Mouse (Mus musculus): ENCODE measurements around the gene 2610507B11Rik. TPM values are rescaled to one million over a fixed set of nuclear protein-coding genes. Genes with fewer than 3 reads are reported as not detected.

The 2610507B11Rik gene
- polyA plus RNA-seq (2017; shearing (Covaris generic)), result 57.3 TPM

DNA sequence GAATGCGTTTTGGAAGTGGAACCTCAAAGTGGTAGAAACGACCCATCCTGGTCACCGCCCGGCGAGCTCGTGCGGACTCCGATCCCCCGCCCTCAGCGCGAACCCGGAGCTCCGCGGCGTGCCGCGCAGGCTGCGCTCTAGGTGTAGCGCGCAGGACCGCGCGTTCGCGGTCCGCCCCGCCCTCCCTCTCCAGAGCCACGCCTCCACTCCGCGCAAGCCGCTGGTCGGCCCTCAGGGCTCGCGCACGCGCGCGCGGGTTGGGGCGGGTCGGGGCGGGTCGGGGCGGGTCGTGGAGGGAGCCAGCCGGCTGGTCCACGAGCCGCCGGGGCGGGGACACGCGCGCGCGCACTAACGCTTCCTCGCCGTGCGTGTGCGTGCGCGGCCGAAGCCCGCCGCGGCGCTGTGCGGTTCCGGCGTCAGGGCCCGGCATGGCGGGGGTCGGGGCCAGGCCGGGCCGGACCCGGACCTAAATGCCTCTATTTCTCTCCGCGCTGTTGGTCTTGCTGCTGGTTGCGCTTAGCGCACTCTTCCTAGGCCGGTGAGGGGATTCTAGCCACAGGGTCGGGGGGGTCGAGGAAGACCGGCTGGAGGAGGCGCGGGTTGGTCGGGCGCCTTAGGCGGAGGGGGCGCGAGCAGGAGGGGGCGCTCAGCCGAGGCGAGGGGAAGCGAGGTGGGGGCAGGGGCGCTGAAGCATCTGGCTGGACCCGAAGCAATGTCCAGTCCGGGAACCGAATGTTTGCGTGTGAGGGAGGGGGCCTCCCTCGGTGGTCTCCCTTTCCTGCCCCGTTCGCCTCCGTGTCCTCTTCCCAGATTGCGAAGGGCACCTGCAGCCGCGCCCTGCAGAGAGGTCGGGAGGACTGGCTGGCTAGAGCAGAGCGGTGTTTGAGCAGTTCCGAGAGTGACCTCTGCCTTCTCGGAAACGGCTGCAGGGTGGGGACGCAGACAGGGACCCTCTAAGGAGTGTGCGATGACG is at the start of gene 2610507B11Rik:
Gene 2610507B11Rik (plus strand): TSS at position 373 of the 973 bp plus-strand sequence.

DNA sequence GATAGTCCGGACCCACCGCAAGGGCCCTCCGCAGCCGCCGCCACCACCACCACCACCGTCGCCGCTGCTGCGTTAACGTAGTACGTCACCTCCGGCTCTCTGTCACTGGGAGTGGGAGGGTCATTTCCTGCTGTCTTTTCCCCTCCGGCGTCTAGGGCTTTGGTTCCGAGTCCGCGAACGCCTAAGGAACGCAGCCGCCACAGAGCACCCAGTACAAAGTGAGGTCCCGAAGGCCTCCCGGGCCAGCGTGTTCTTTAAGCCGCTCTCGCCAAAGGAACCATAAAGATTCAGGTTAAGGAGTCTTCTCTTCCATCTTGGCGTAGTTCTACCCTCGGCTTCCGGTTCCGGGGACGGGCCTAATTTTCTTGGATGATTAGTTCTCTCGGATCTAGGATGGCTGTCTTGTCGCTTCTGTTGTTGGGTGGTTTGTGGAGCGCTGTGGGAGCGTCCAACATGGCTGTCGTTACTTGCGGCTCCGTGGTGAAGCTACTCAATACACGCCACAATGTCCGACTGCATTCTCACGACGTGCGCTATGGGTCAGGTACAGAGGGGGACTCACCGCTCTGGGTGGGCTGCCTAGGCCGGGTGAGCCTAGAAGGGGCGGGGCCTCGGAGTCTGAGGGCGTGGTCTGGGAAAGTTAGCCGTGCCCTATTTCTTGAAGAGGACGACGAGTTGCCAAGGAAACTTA is 15.8 kb upstream of the 2610507B11Rik start, which contains the start of the genes Sdf2 and Supt6:
Gene Sdf2 (plus strand): TSS at position 120 of the 691 bp plus-strand sequence.
Gene Supt6 (minus strand): TSS at position 361 of the 691 bp plus-strand sequence.

DNA sequence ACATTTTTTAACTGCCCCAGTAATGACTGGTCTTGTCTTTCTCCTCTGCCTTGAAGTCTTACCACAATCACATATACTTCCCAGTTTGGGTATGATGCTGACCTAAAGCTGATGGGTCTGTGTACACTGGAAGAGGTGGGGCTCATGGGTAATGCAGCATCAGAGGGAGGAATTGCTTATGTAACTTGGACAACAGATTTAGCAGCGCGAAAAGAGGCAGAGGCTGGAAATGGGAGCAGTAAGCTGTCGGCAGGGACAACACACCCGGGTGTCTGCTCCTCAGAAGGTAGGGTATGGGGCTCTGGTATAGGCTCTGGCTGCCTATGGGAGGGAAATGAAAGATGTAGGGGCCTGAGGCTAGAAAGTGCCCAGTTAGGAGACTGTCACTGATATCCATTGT is 29.1 kb downstream of the 2610507B11Rik start, which contains the start of gene BC030499:
Gene BC030499 (plus strand): TSS at position 188 of the 400 bp plus-strand sequence.

DNA sequence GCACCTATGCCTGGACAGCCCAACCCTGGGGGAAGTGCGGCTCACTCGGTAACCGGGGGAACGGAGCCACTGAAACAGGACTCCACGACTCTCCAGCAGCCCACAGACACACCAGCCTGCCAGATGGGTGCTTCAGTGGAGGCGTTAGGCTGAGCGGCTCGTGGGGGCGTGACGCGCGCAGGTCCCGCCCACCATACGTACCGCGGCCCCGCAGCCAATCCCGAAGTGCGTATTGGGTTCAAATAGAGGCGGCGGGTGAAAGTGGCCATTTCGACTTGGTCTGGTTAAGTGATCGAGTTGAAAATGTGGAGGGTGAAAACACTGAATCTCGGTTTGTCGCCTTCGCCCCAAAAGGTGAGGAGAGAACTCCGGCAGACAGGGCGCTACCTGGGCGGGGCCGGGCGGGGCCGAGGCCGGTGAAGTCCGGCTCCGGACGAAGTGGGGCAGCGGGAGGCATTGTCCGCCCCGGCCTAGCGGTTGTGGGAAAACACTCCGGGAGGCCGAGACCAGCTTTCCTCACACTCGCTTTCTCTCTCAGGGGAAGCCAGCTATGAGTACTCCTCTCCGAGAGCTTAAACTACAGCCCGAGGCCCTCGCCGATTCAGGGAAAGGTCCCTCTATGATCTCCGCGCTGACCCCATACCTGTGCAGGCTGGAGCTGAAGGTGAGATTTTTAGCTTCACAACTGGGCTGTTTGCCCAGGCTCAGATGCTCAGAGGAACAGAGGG is 40.0 kb downstream of the 2610507B11Rik start, which contains the start of gene Spag5:
Gene Spag5 (plus strand): TSS at position 173 of the 728 bp plus-strand sequence.

DNA sequence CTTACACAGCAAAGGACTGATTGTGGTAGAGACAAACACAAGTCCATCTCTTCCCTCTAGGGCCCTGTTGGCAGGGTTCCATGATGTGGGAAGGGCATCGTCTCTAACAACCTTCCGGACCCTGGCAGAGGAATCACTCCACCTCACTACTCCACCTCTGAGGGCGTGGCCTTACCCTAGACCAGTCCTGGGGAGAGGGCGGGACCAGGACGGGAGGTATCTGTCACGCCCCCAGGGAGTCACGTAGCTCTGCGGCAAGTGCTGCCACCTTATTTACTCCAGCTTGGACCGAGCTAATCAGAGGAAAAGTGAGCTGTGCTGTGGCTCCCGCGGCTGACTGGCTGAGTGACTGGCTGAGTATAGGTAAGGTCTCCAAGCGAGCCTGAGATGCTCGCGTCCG is 61.3 kb downstream of the 2610507B11Rik start, which contains the start of gene Aldoc:
Gene Aldoc (plus strand): TSS at position 109 of the 400 bp plus-strand sequence.

DNA sequence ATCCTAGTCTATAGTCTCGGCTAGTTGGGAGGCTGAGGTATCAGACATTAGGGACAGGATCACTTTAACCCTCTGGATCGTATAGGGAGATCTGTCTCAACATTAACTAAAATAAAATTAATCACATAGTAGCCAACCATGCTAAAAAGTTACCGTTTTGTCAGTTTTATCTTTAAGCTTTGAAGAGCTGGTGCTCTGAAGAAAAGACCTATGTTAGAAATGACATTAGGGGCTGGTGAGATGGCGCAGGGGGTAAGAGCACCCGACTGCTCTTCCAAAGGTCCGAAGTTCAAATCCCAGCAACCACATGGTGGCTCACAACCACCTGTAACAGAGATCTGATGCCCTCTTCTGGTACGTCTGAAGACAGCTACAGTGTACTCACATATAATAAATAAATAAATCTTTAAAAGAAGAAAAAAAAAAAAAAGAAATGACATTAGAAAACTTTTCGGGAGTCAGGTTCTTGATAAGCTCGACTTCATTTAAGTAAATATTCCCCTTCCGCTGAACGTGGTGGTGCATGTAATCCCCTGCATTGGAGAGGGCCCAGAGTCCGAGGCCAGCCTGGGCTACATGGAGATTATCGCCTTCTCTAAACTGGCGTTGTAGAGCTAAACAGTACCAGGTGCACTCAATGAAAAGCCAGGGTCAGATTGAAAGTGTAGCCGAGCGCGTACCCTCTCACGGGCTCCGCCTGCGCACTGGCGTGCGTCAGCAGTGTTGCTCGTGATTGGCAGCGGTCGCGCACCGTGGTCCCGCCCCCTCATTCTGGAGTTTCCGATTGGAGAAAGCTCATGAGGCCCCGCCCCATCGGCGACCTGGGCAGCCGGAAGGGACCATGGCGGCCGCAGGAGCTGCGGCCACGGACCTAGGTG is 66.3 kb downstream of the 2610507B11Rik start, which contains the start of gene Pigs:
Gene Pigs (plus strand): TSS at position 782 of the 878 bp plus-strand sequence.

Other genes with a start within 250 kb of the 2610507B11Rik start
- 3.2 TPM for gene Dhrs13, start 229.5 kb upstream of the 2610507B11Rik start, polyA plus RNA-seq (2017; shearing (Covaris generic))
- gene Flot2, start 223.8 kb upstream of the 2610507B11Rik start, polyA plus RNA-seq (2017; shearing (Covaris generic)), result 21.3 TPM
- gene Eral1, start 181.4 kb upstream of the 2610507B11Rik start, polyA plus RNA-seq (2017; shearing (Covaris generic)), result 32.3 TPM
- gene Fam222b, start 167.1 kb upstream of the 2610507B11Rik start, polyA plus RNA-seq (2017; shearing (Covaris generic)), result 16.0 TPM
- 113 TPM for gene Traf4, start 96.2 kb upstream of the 2610507B11Rik start, polyA plus RNA-seq (2017; shearing (Covaris generic))
- 17.3 TPM for gene Nek8, start 85.1 kb upstream of the 2610507B11Rik start, polyA plus RNA-seq (2017; shearing (Covaris generic))
- gene Tlcd1, start 85.0 kb upstream of the 2610507B11Rik start, polyA plus RNA-seq (2017; shearing (Covaris generic)), result 8.1 TPM
- 1,583 TPM for gene Rpl23a, start 78.2 kb upstream of the 2610507B11Rik start, polyA plus RNA-seq (2017; shearing (Covaris generic))
- not detected for gene Rab34, start 73.3 kb upstream of the 2610507B11Rik start, polyA plus RNA-seq (2017; shearing (Covaris generic))
- 0.28 TPM for gene Proca1, start 68.4 kb upstream of the 2610507B11Rik start, polyA plus RNA-seq (2017; shearing (Covaris generic))
- gene Sdf2, start 16.0 kb upstream of the 2610507B11Rik start, polyA plus RNA-seq (2017; shearing (Covaris generic)), result 114 TPM
- gene Supt6, start 15.8 kb upstream of the 2610507B11Rik start, polyA plus RNA-seq (2017; shearing (Covaris generic)), result 35.0 TPM
- 0.52 TPM for gene BC030499, start 29.1 kb downstream of the 2610507B11Rik start, polyA plus RNA-seq (2017; shearing (Covaris generic))
- 0.88 TPM for gene Spag5, start 39.8 kb downstream of the 2610507B11Rik start, polyA plus RNA-seq (2017; shearing (Covaris generic))
- 6.8 TPM for gene Aldoc, start 61.2 kb downstream of the 2610507B11Rik start, polyA plus RNA-seq (2017; shearing (Covaris generic))
- gene Pigs, start 66.7 kb downstream of the 2610507B11Rik start, polyA plus RNA-seq (2017; shearing (Covaris generic)), result 69.6 TPM
- gene Unc119, start 81.7 kb downstream of the 2610507B11Rik start, polyA plus RNA-seq (2017; shearing (Covaris generic)), result 29.6 TPM
- 0.30 TPM for gene Foxn1, start 124.8 kb downstream of the 2610507B11Rik start, polyA plus RNA-seq (2017; shearing (Covaris generic))
- not detected for gene Slc13a2, start 160.5 kb downstream of the 2610507B11Rik start, polyA plus RNA-seq (2017; shearing (Covaris generic))
- gene Slc46a1, start 203.9 kb downstream of the 2610507B11Rik start, polyA plus RNA-seq (2017; shearing (Covaris generic)), result 0.62 TPM
- gene Sarm1, start 236.0 kb downstream of the 2610507B11Rik start, polyA plus RNA-seq (2017; shearing (Covaris generic)), result 2.6 TPM
- gene Vtn, start 237.3 kb downstream of the 2610507B11Rik start, polyA plus RNA-seq (2017; shearing (Covaris generic)), result not detected
- not detected for gene Sebox, start 241.7 kb downstream of the 2610507B11Rik start, polyA plus RNA-seq (2017; shearing (Covaris generic))

Measured in effector memory CD4-positive, alpha-beta T cell, adult 7 months (primary cell).